Mouse (Mus musculus) Muller cell, postnatal 12 days (primary cell): Measurements from ENCODE around the gene Dusp5.
"Not testable (repeated sequence)": the region's sequence is repeated elsewhere in the genome, so short reads cannot be mapped to it uniquely, and the experiment has no call there.

ENCODE experiments used
- DNase-seq: peaks from one replicate; pipeline ENCODE4 v3.0.0-alpha.2; 2015; ENCODE audit errors: inconsistent ontology term

The Dusp5 gene

DNA sequence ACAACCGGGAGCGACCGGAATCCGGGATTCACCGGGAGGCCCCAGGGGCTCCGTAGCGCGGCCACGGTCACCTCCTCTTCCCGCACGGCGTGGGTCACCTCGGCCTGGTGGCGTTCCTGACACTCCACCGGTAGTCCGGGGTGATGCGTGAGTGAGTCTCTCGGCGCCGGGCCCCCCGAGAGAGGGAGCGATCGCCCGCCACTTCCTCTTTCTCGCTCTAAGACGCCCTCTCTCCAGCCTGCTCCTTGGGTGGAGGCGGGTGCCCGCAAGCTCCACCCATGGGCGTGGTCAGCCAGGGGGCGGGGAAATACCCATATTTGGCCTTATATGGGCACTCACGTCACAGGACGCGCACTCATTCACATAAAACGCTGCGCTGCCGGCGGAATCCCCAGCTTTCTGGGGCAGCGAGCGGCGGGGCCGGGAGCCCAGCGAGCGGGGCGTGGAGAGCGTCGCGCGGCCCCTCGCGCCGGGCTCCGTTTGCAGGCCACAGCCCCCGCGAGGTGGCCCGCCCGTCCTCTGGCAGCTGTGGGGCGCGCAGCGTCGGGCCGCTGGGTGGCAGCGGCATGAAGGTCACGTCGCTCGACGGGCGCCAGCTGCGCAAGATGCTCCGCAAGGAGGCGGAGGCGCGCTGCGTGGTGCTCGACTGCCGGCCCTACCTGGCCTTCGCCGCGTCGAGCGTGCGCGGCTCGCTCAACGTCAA is at the start of gene Dusp5:
TSS of gene Dusp5 (plus strand) at position 358 of the 703 bp plus-strand sequence.
- peak; percentile 99 for DNase-seq

DNA sequence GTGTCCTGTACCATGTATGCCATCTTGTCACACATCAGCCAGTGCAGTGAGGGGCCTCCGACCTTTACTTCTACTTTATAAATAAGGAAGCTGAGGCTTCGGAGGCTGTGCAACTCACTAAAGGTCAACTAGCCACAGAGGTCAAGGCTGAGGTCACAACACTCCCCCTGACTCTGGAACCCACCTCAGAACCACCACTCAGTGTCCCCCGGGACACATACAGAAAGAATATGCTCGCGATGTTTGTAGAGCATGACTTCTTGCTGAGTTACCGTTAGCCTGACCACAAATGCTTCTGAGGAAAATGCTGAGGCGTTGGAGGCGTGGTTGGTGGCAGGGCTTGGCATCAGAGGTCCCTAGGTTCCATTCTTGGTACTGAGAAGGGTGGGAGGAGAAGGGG is 49.3 kb upstream of the Dusp5 start:
- no peak for DNase-seq

DNA sequence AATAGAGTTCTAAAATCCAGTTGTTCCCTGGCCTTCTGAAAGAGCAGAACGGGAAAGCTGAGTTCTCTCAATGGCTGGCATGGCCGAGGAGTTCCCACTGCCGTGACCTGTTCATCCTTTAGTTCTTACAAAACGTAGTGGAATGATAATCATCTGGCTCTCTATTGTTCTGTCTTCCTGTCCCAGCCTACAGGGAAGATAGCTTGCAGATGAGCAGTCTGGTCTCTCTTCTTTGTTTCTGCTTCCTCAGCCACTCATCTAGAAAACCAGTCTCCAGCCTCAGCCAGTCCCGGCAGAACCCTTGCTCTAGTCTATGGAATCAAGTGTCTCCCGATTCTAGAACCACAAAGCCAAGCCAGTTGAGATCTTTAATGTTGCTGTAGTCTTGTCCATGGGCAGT is 46.8 kb upstream of the Dusp5 start:
- no peak for DNase-seq

DNA sequence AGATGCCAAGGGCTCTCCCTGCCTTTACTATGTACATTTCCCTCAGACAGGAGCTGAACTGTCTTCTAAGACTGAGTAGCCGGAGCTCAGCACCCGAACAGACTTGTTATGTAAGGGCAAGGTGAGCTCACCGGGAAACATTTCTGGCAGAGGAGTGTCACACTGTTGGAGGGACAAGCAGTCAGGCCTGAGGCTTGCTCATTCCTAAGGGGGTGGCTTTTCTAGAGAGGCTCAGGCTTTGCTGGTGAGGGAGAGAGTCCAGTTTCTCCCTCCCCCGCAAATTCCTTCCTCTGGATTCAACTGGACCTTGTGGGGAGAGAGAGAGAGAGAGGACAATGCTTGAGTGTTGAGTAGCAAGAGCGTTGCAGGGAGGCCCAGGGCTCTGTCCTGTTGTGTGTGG is 46.4 kb upstream of the Dusp5 start:
- DNase-seq, result peak; percentile 88

DNA sequence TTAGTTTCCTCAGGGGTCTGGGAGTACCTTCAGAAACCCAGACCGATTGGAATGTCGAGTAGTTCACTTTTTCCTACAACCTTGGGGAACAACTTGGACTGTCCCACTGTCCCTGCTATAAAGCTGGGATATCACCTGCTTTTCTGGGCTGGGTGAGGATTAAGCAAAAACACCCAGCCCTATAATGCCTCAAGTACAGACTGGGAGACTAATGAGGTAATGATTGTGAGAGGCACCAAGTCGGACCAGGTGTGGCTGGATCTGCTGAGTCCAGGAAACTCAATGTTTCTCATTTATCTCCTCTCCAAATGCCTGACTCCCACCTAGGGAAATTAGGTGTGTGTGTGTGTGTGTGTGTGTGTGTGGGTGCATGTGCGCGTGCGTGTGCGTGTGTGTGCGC is 44.9 kb upstream of the Dusp5 start:
- DNase-seq, result no peak

DNA sequence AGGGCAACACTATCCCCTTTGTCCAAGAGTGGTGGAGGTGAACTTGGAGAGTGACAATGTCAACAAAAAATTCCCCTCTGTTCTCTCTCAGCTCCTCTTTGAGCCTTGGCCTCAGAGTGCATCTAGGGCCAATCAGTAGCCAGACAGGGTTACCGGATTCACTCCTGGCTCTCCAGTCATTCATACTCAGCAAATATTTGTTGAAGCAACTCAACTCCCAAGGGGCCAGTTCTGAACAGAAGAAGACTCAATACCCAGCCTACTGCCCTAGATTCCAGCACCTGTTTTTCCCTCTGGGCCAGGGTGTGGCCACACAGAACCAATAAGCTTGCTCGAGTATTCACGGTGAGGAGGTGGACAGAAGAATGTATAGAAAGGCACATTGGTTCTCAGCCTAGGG is 44.0 kb upstream of the Dusp5 start:
- DNase-seq, result no peak

DNA sequence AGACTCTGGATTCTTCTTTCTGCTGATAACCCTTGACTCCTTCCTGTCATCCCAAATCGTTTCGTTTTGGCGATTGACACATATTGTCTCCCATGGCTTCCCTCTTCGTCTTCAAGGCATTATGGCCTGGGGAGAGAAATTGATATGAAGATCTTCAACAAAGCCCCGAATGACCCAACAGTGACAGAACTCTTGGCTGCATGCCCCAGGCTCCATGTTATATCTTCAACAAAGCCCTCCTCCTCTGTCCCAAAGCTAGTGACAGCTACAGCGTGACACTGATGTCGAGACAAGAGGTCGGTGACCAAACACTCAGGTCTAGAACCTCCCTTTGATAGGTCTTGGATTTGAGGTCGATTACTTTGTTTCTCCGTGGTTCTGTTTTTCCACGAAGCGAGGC is 39.7 kb upstream of the Dusp5 start:
- no peak for DNase-seq

DNA sequence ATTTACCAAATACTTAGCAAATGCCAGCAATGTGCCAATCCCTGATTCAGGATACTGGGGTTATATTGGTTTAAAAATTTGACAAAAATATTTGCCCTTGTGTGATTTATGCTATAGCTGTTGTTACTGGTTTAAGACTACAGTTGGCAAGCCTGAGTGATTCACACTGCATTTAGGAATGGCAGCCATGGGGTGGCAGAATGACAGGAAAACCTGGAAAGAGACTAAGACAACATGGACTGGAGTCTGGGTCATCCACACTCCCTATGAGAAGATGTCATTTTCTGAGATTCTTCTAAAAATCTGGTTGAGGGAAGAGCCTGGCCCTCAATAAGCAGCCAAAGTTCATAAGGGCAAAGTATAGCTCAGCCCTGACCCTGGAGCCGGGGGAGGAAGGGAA is 39.0 kb upstream of the Dusp5 start:
- DNase-seq, result no peak

DNA sequence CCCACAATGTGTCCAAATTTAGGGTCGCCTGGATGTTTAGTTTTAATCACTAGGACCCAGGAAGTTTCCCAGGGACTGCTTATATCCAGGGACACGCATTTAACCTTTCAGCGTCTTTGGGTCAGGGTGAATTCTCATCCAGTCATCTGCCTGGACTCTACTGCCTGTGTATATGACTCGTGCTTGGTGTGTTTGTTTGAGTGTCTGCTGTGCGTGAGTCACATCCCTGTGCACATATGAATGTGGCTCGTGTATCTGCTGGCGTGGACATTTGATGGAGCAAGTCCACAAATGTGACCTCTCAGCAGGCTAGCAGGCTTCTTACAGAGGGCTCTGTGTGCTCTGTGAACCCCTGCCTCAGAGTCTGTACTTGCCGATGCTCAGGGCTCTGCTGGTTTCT is 38.0 kb upstream of the Dusp5 start:
- DNase-seq, result peak; percentile 29

DNA sequence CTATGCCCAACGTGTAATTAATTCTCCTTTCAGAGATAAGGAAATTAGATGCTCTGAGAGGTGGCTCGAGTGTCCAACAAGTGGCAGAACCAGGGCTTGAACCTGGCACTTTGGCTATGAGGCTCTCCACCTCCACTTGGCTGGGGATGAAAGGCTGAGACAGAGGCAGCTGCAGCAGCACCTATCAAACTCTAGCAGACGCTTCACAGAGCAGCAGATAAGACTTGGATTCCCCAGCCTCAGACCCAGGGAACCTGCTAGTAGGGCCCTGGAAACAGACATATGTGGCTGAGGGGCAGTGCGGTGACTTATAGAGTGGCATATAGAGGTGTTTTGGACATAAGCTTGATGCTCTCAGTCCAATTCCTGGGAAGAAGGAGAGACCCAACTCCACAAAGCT is 36.4 kb upstream of the Dusp5 start:
- no peak for DNase-seq

DNA sequence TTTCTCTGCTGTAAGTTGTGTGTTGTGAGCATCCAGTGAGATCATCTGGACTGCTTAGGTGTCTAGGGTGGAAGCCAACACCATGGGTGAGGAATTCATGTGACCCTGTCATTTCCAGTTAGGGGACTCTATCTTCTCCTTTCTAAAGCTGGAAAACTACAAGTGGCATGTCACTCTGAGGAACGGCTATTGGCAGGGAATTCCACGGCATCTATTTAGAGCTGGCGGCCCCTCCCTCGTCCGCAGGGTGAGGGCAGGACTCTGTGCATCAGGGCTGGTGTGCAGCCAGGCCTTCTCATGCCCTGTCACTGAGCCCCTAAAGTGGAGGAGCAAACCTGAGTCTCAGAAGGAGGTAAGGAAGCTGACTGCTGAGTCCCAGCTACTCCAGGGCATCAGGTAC is 35.0 kb upstream of the Dusp5 start:
- peak; percentile 36 for DNase-seq

DNA sequence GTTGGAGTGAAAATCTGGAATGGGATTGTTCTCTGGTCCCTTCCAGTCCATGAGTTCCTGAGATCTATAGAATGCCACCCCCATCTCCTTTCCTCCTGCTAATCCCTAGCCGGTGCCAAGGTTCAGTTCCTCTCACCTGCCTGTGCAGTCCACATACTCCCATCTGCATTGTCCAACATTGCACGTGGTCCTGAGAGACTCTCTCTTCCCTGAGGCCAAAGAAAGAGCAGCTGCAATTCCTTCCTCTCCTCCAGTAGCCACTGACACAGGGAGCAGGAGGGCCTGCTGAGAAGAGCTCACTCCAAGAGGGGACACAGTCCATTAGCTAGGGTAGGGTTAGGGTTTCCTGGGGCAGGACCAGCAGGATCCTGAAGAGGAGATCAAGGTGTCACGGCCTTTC is 31.0 kb upstream of the Dusp5 start:
- DNase-seq, result no peak

DNA sequence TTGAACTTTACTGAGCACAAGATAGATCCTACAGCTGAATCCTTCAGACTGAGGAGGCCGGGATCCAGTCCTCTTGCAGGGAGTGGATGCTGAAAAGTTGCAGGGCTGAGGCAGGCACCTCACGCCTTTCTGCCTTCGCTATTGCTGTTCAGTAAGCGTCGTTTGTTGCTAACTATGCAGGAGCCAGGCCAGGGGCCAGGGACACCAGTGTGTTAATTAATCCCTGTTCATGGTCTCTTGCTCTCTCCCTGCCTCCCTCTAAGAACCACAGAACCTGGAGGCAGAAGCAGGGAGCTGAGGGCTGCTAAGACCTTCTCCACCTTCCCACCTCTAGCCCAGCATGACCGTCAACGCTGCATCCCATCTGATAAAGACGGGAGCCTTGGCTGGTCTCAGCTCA is 29.9 kb upstream of the Dusp5 start:
- no peak for DNase-seq

DNA sequence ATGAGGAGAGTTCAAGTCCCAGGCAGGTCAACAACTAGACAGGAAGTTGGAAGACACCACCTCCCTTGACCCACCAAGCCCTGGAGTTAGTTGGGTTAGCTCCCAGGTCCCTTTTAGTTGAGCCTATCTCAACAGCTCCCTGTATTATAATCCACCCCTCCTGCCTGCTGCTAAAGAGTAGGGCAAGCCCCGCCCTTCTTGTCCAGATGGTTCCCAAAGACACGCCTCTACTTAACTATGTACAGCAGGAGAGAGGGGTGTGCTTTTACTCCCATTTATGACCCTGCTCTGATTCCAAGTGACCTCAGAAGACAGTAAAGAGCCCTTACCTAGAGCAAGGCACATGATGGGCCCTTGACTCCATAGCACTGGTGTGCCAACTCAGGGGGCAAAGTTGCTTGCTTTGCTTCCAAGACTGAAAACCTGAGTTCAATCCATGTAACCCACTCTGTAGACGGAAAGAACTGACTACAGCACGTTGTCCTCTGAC is 29.4 kb upstream of the Dusp5 start:
- DNase-seq, result no peak

DNA sequence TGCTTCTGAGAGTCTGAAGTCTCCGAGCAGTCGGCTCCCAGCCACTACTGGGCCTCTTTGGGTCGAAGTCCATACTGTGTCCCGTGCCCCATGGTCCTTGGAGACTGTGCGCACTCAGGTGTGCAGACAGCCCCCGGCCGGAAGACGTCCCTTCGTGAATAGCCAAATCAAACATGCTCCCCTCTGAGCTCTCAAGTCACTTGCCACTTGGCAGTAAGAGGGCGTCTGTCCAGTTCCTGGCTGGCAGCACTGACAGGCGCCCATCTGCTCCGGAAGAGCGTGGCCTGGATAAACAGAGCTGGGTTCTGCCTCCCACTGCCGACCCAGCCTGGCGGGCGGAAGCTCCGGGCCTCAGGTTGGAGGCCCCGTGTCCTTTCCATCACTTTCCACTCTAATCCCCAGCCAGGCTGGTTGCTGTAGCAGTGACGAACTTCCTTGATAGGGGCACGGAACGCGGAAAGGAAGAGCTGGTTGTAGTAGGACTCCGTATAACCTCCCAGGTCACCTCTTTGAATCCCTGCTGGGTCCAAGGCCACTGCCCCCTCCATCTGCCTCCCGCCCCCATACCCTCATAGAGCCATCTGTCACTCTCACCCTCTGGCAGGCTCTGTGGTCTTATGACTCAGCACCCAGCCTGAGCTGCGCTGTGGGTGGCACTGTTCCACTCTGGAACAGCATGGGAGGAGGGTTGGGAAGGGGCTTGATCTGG is 28.5 kb upstream of the Dusp5 start:
- DNase-seq, result peak; percentile 57

DNA sequence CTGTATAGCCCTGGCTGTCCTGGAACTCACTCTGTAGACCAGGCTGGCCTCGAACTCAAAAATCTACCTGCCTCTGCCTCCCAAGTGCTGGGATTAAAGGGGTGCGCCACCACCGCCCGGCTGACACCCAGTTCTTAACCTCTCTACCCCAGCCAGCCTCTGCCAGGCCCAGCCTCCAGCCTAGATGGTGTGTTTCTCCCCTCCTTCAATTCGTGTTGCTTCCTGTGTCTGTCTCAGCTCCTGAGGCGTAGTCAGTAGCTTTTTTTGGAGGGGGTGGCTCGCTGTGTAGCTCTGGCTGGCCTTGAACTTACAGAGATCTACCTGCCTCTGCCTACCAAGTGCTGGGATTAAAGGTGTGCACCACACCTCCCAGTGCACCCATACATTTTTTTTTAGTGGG is 27.7 kb upstream of the Dusp5 start:
- DNase-seq, result not testable (repeated sequence)

DNA sequence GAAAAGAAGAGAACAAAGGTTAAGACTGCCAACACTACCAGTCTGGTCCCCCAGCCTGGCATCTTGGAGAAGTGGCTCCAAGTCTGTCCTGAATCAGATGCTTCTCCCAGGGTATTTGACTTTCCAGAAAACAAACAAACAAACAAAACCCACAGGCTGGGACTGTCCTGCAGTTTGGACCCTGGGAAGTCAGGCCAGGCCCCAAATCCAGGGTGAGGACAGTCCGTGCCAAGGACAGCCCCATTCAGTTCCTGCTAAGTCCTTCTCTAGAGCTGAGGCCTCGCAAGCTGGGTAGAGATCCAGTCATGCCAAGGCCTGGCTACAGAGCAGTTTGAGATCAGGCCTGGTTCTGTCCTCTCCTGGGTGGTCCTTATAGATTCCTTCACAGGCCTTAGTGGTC is 27.1 kb upstream of the Dusp5 start:
- no peak for DNase-seq

DNA sequence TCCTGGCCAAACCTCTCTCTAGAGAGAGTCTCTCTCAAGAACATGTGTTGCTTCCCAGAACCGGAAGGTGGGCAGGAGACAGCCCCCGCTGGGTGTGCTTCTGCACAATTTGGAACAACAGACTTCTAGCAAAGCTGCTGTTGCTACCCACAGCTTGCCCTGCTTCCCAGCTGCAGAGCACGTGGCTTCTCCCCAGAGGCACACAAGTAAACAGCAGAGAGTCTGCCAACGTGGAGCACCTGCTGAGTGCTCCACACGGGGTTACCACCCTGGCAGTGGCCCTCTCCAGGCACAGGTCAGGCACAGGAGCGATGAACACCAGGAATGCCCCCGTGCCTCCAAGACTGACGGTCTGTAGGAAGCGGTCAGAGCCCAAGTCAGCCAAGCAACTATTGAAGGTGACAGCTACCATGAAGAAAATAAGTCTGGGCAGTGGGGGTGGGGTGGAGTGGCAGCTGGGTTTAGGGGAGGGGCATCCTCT is 26.0 kb upstream of the Dusp5 start:
- DNase-seq, result peak; percentile 32

DNA sequence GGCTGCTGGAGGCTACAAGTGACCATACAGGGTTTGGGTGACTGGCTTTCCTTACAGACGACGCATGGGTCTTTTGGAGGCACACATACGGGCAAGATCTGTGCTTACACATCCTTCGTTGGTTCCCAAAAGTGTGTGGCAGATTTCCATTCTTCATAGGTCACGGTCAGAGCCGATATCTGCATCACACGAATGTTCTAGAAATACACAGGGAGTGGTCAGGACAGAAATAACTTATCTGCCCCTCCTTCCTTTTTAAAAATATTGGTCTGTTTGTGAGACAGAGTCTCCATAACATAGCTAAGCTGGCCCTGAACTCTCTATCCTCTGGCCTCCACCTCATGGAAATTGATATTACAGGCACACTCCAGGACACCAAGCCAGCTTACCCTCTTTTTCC is 24.7 kb upstream of the Dusp5 start:
- DNase-seq, result no peak

DNA sequence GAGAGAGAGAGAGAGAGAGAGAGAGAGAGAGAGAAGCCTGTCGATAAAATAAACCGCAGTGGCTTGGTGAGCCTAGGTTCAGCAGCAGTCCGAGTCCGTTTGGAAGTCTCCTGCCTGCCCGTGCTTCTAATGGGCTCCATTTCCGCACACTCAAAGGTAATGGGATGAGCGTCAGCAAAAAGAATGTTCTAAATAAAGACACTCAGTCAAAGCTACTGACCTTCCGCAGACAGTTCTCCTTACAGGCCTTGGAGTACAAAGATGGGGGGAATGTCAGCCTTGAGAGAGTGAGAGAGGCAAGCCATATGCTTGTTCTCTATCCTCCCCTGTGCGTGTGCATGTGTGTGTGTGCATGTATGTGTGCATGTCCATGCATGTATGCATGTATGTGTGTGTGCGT is 23.2 kb upstream of the Dusp5 start:
- DNase-seq, result no peak

DNA sequence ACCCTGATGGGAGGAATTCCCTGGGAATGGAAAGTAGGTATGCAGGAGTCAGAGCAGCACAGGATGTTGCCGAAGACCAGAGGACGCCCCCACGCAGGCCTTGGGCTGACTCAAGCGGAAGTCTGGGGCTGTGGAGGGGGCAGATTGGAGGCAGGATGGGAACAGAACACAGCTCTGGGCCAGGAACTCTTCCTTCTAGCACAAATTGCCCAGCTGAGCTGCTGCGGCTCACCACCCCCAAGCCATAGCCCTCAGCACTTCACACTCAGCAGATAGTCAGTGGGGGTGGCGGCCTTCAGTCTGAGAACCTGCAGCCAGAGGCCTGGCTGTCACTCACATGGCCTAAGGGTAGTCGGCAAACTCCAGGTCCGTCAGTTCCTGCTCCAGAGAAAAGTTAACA is 21.4 kb upstream of the Dusp5 start:
- DNase-seq, result peak; percentile 49

DNA sequence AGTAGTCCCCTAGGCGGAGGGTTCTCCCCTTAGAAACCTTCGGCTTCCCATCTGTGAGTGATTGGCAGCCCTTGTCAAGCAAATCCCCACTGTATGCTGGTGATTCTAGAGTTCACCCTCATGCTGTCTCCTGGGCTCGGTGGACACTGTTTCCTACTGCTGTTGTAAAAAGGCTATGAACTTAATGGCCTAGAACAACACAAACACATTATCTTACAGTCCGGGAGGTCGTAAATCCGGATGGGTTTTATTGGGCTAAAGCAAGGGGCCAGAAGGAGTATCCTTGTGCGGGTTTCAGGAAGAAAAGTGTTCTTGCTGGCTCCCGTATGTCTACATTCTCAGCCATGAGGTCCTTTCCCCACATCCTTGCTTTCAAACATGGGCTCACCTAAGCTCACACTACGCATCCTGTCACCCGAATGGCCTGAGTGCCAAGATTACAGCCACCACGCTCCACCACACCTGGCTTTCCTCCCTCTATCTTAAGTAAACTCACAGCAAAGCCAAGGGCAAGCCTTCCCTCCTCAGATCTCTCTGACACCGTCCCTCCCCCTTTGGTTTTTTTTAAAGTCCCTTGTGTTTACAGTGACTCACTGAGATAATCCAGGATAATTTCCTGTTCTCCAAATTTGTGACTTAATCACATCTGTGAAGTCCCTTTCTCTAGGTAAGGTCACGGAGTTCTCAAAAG is 17.5 kb upstream of the Dusp5 start:
- DNase-seq, result no peak
